Mouse (Mus musculus): ENCODE measurements around the gene Mfsd4b1.
"Not testable (repeated sequence)": the region's sequence is repeated elsewhere in the genome, so short reads cannot be mapped to it uniquely, and the experiment has no call there.

Mfsd4b1 gene

GRCm38 (mm10) chr10:40034956-40035355, 9.9 kb upstream of the Mfsd4b1 start:
- DNase-seq (ENCODE audit: low read depth in 1 of 2, low spot score in 2 of 2): no peak

GRCm38 (mm10) chr10:40032897-40033296, 7.8 kb upstream of the Mfsd4b1 start:
- DNase-seq (ENCODE audit: low read depth in 1 of 2, low spot score in 2 of 2): no peak

- no peak for DNase-seq (ENCODE audit: low read depth in 1 of 2, low spot score in 2 of 2)
These were observed 5.6 kb upstream of the Mfsd4b1 start for GRCm38 (mm10) chr10:40030716-40031115.

GRCm38 (mm10) chr10:40029610-40030009, 4.5 kb upstream of the Mfsd4b1 start:
- no peak for DNase-seq (ENCODE audit: low read depth in 1 of 2, low spot score in 2 of 2)

- DNase-seq (ENCODE audit: low read depth in 1 of 2, low spot score in 2 of 2): no peak
These were observed 3.0 kb upstream of the Mfsd4b1 start for GRCm38 (mm10) chr10:40028091-40028490.

- DNase-seq (ENCODE audit: low read depth in 1 of 2, low spot score in 2 of 2): no peak
These were observed 1.5 kb upstream of the Mfsd4b1 start for GRCm38 (mm10) chr10:40026546-40026945.

GRCm38 (mm10) chr10:40025560-40025959, 492 bp upstream of the Mfsd4b1 start:
- DNase-seq (ENCODE audit: low read depth in 1 of 2, low spot score in 2 of 2): no peak

GRCm38 (mm10) chr10:40020401-40020800, 4.7 kb downstream of the Mfsd4b1 start:
- no peak for DNase-seq (ENCODE audit: low read depth in 1 of 2, low spot score in 2 of 2)

- no peak for DNase-seq (ENCODE audit: low read depth in 1 of 2, low spot score in 2 of 2)
These were observed 5.6 kb downstream of the Mfsd4b1 start for GRCm38 (mm10) chr10:40019492-40019891.

- no peak for DNase-seq (ENCODE audit: low read depth in 1 of 2, low spot score in 2 of 2)
These were observed 6.7 kb downstream of the Mfsd4b1 start for GRCm38 (mm10) chr10:40018261-40018860.

- DNase-seq (ENCODE audit: low read depth in 1 of 2, low spot score in 2 of 2): no peak
These were observed 15.5 kb downstream of the Mfsd4b1 start for GRCm38 (mm10) chr10:40009591-40009990.

GRCm38 (mm10) chr10:40008847-40009246, 16.2 kb downstream of the Mfsd4b1 start:
- not testable (repeated sequence) for DNase-seq (ENCODE audit: low read depth in 1 of 2, low spot score in 2 of 2)

GRCm38 (mm10) chr10:40007953-40008352, 17.1 kb downstream of the Mfsd4b1 start:
- no peak for DNase-seq (ENCODE audit: low read depth in 1 of 2, low spot score in 2 of 2)

GRCm38 (mm10) chr10:40006963-40007362, 18.1 kb downstream of the Mfsd4b1 start:
- no peak for DNase-seq (ENCODE audit: low read depth in 1 of 2, low spot score in 2 of 2)

- no peak for DNase-seq (ENCODE audit: low read depth in 1 of 2, low spot score in 2 of 2)
These were observed 24.3 kb downstream of the Mfsd4b1 start for GRCm38 (mm10) chr10:40000746-40001145.

- no peak for DNase-seq (ENCODE audit: low read depth in 1 of 2, low spot score in 2 of 2)
These were observed 33.9 kb downstream of the Mfsd4b1 start for GRCm38 (mm10) chr10:39991155-39991554.

GRCm38 (mm10) chr10:39986466-39986865, 38.6 kb downstream of the Mfsd4b1 start, which contains the start of gene Mfsd4b5:
TSS of gene Mfsd4b5 (minus strand) at chr10:39986646.
- DNase-seq (ENCODE audit: low read depth in 1 of 2, low spot score in 2 of 2): no peak

GRCm38 (mm10) chr10:39982604-39983003, 42.5 kb downstream of the Mfsd4b1 start:
- DNase-seq (ENCODE audit: low read depth in 1 of 2, low spot score in 2 of 2): no peak

GRCm38 (mm10) chr10:39978231-39978630, 46.8 kb downstream of the Mfsd4b1 start:
- no peak for DNase-seq (ENCODE audit: low read depth in 1 of 2, low spot score in 2 of 2)

- no peak for DNase-seq (ENCODE audit: low read depth in 1 of 2, low spot score in 2 of 2)
These were observed 47.7 kb downstream of the Mfsd4b1 start for GRCm38 (mm10) chr10:39977346-39977745.

- DNase-seq (ENCODE audit: low read depth in 1 of 2, low spot score in 2 of 2): no peak
These were observed 49.3 kb downstream of the Mfsd4b1 start for GRCm38 (mm10) chr10:39975771-39976170.

GRCm38 (mm10) chr10:39974982-39975381, 50.1 kb downstream of the Mfsd4b1 start:
- DNase-seq (ENCODE audit: low read depth in 1 of 2, low spot score in 2 of 2): no peak

GRCm38 (mm10) chr10:39967512-39967911, 57.6 kb downstream of the Mfsd4b1 start:
- no peak for DNase-seq (ENCODE audit: low read depth in 1 of 2, low spot score in 2 of 2)
